Mouse (Mus musculus) liver, adult 2 months (tissue): Measurements from ENCODE around the gene Nsun7. TPM values are rescaled to one million over a fixed set of nuclear protein-coding genes. Genes with fewer than 3 reads are reported as not detected.

Experiments
- DNase-seq: peaks from one replicate; pipeline ENCODE4 v3.0.0-alpha.2; 2011; ENCODE audit warnings: low read depth, low spot score; ENCODE audit errors: extremely low read depth
- H3K27ac ChIP-seq: fragments of 200-500 bp; replicated peaks from 2 replicates; pipeline ENCODE4 v1.5.1; 2012; ENCODE audit warnings: low read depth, mild to moderate bottlenecking, control low read depth, inconsistent platforms, low read length; ENCODE audit not compliant: insufficient read depth
- H3K27me3 ChIP-seq: fragments of 200-500 bp; 2 replicates; pipeline ENCODE4 v1.6.1; 2012; ENCODE audit warnings: mild to moderate bottlenecking, moderate library complexity, low read length, inconsistent platforms; ENCODE audit not compliant: control insufficient read depth, insufficient read depth
- H3K36me3 ChIP-seq: fragments of 200-500 bp; 2 replicates; pipeline ENCODE4 v1.6.1; 2012; ENCODE audit warnings: low read length, inconsistent platforms; ENCODE audit not compliant: control insufficient read depth, insufficient read depth
- H3K4me1 ChIP-seq: fragments of 200-500 bp; 2 replicates; pipeline ENCODE4 v1.6.1; 2011; ENCODE audit warnings: low read length; ENCODE audit not compliant: control insufficient read depth, insufficient read depth
- H3K4me3 ChIP-seq: fragments of 200-500 bp; 2 replicates; pipeline ENCODE4 v1.5.1; 2011; ENCODE audit warnings: low read depth, mild to moderate bottlenecking, control low read depth, low read length, moderate library complexity; ENCODE audit not compliant: insufficient read depth
- H3K79me2 ChIP-seq: fragments of 200-500 bp; 2 replicates; pipeline ENCODE4 v1.6.1; 2012; ENCODE audit warnings: inconsistent platforms, mild to moderate bottlenecking, low read length, moderate library complexity; ENCODE audit not compliant: control insufficient read depth, insufficient read depth
- H3K9ac ChIP-seq: fragments of 200-500 bp; 2 replicates; pipeline ENCODE4 v1.6.1; 2012; ENCODE audit warnings: low read depth, mild to moderate bottlenecking, control low read depth, inconsistent platforms, low read length
- CTCF ChIP-seq: fragments of 200-500 bp; IDR thresholded peaks from 2 replicates; pipeline ENCODE4 v1.5.1; 2011; ENCODE audit warnings: low read depth, low read length, control low read depth
- POLR2A ChIP-seq: fragments of 200-500 bp; IDR thresholded peaks from 2 replicates; pipeline ENCODE4 v1.6.1; 2011; ENCODE audit warnings: low read length, control low read depth; ENCODE audit not compliant: insufficient read depth; ENCODE audit errors: extremely low read depth
- WGBS: fragments of 180-500 bp; shearing (Covaris S2); methylation state at CpG from one replicate; pipeline ENCODE4 v1.1.7; 2018; 5-methylcytosine and 5-hydroxymethylcytosine counted together
- polyA plus RNA-seq: library from polyadenylated mRNA; depleted of rRNA; stranded (reverse); fragments of >200 nt; gene quantifications from 2 replicates; pipeline ENCODE4 v1.2.3, GENCODE M21; 2012
- total RNA-seq: library from RNA; depleted of rRNA; stranded (reverse); fragments of >200 nt; gene quantifications from 2 replicates; pipeline ENCODE4 v1.2.3, GENCODE M21; 2014

Gene Nsun7
- total and polyA plus RNA-seq, 2 experiments = 0.05 to 0.37 TPM

DNA sequence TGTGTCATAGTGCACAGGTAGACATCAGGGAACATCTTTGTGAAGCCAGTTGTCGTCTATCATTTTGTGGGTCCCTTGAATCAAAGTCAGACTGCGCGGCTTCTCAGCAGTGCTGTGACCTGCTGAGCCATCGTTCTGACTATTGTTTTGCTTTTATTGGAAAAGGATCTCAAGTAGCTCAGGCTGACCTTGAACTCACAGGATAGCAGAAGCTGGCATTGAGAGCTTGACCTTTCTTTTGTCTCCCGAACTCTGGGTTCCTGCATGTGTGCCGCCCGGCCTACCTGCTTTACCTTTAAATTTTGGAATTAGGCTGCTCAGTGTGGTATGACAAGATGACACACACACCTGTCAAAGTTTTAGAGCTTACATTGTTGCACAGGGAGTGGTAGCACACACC lies 33.2 kb upstream of the Nsun7 start:
- no peak for DNase-seq
- H3K36me3 ChIP-seq = no peaks in the 10 kb centered on the region
- no peaks in the 10 kb centered on the region for H3K27me3 ChIP-seq
- no peaks in the 10 kb centered on the region for H3K79me2 ChIP-seq
- WGBS = 94% methylated on average over 7 of the region's 7 CpGs
- H3K27ac ChIP-seq = no peak overlapping the region
- H3K4me3 ChIP-seq = no peak overlapping the region
- H3K4me1 ChIP-seq = no peaks in the 10 kb centered on the region
- no peak overlapping the region for H3K9ac ChIP-seq
- no peak for TF ChIP-seq POLR2A
- no peak for TF ChIP-seq CTCF

DNA sequence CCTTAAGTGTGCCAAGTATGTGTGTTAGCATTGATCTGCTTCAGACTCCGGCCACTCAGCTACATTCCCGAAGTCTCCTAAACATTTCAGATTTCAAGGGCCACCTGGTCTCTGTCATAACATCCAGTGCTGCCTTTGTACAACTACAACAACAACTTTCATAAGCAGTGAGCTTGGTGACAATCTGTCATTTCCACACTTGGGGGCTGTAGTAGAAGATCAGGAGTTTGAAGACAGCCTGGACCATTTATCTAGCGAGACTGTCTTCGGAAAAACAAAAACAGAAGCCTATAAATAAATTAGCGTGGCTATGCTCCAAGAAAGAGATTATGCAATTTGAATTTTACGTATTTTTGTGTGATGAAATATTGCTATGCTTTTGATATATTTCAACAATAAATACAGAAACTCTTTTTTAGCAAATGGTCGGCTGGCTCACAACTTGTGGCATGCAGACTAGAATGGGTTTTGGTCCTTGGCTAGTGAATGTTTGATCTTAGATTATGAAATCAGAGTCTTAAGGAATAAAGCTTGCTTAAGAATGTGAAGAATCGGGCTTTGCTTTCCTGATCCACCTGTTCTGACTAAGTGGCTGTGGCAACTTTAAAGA lies 27.9 kb upstream of the Nsun7 start:
- 58% methylated on average over 8 of the region's 8 CpGs for WGBS
- H3K36me3 ChIP-seq = no peaks in the 10 kb centered on the region
- no peaks in the 10 kb centered on the region for H3K79me2 ChIP-seq
- H3K4me1 ChIP-seq = no peaks in the 10 kb centered on the region
- H3K9ac ChIP-seq = no peak overlapping the region
- H3K4me3 ChIP-seq = no peak overlapping the region
- DNase-seq = peak; percentile 20
- no peak for TF ChIP-seq POLR2A
- no peak for TF ChIP-seq CTCF
- no peaks in the 10 kb centered on the region for H3K27me3 ChIP-seq
- H3K27ac ChIP-seq = no peak overlapping the region

DNA sequence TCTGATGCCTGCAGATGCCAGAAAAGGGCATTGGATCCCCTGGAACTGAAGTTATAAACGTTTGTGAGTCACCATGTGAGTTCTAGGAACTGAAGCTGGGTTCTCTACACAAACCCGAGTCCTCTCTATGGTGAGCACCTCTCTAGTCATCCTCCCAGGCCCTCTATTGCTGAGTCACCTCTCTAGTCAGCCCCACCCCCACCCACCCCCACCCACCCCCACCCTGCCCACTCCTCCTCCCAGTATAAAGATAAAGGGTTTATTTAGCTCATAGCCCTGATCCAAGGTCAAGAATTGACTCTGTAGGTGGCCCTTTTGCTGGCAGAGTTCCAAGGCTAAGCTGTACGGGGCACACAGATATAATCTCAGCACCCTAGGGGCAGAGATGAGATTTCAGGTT lies 27.2 kb upstream of the Nsun7 start:
- no peak for DNase-seq
- H3K36me3 ChIP-seq = no peaks in the 10 kb centered on the region
- no peak overlapping the region for H3K27ac ChIP-seq
- H3K27me3 ChIP-seq = no peaks in the 10 kb centered on the region
- TF ChIP-seq POLR2A = no peak
- no peak for TF ChIP-seq CTCF
- H3K9ac ChIP-seq = no peak overlapping the region
- 17% methylated on average over 3 of the region's 3 CpGs for WGBS
- no peak overlapping the region for H3K4me3 ChIP-seq
- H3K79me2 ChIP-seq = no peaks in the 10 kb centered on the region
- no peaks in the 10 kb centered on the region for H3K4me1 ChIP-seq

DNA sequence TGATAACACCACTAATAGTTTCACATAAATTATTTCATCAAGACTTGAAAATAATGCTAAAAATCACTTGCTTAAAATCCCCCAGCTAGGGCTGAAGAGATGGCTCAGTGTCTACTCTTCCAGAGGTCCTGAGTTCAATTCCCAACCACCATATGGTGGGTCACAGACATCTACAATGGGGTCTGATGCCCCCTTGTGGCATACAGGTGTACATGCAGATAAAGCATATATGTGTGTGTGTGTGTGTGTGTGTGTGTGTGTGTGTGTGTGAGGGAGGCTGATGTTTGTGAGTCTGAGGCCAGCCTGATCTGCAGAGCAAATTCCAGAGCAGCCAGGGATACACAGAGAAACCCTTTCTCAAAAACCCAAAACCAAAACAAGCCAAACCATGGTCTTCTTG lies 17.8 kb upstream of the Nsun7 start:
- no peaks in the 10 kb centered on the region for H3K36me3 ChIP-seq
- no peaks in the 10 kb centered on the region for H3K27me3 ChIP-seq
- DNase-seq = peak; percentile 28
- no peak for TF ChIP-seq POLR2A
- no peak for TF ChIP-seq CTCF
- H3K27ac ChIP-seq = no peak overlapping the region
- peaks cover 8% of the 10 kb centered on the region for H3K4me1 ChIP-seq
- no peak overlapping the region for H3K9ac ChIP-seq
- H3K79me2 ChIP-seq = no peaks in the 10 kb centered on the region
- no peak overlapping the region for H3K4me3 ChIP-seq

DNA sequence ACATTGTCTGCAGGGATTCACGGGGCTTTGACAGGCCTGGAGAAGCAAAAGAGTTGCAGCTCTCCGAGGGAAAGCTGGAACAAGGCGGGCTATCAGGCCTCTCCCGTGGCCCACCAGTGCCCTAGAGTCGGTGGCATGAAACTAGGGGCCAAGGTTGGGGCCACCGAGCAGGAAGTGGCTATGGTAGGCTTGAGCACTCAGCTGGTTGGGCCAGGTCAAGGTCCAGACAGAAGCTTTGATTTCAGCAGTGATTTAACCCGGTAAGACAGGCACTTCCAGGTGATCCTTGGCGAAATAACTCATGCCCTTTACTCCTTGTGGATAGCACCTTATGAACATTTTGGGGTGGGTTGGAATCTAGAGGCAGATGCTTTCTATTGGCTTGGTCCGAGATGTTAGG lies 16.2 kb upstream of the Nsun7 start:
- TF ChIP-seq POLR2A (no peak), CTCF (no peak)
- 60% methylated on average over 9 of the region's 9 CpGs for WGBS
- no peak overlapping the region for H3K27ac ChIP-seq
- no peaks in the 10 kb centered on the region for H3K36me3 ChIP-seq
- DNase-seq = peak; percentile 15
- no peaks in the 10 kb centered on the region for H3K79me2 ChIP-seq
- H3K4me3 ChIP-seq = no peak overlapping the region
- H3K4me1 ChIP-seq = peaks cover 8% of the 10 kb centered on the region
- H3K9ac ChIP-seq = no peak overlapping the region
- H3K27me3 ChIP-seq = no peaks in the 10 kb centered on the region

DNA sequence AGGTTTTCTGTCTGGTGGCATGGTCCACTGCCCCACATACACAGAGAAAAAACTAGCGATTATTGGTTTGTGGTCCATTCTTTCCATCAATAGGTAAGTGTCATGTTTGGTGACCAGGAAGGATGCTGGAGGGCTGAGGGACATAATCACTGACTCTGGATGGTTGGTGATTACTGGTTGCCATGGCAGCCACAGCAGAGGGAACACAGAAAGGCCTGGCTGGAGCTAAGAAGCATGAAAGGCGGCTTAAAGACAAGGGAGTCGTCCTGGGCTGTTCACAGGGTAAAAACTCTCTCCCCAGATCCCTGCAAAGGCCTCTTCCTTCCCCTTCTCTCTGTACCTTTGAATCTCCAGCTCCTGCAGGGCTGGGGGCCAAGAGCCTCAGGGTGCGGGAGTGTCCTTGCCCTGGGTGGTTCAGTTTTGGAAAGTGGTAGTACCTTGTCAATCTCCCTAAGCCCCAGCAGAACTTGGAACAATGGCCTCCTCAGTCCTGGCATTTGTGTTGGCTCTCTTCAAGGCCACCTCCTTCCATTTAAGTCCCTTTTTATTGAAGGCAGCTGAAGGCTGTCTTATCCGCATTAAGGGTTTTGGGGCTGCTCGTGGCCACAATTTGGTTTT lies 15.5 kb upstream of the Nsun7 start:
- H3K27ac ChIP-seq = no peak overlapping the region
- H3K9ac ChIP-seq = no peak overlapping the region
- H3K4me1 ChIP-seq = peaks cover 4% of the 10 kb centered on the region; the same call in 1 of the 2 replicates
- TF ChIP-seq CTCF = no peak
- no peak for TF ChIP-seq POLR2A
- H3K4me3 ChIP-seq = no peak overlapping the region
- H3K27me3 ChIP-seq = no peaks in the 10 kb centered on the region
- WGBS = 91% methylated on average over 6 of the region's 6 CpGs
- H3K36me3 ChIP-seq = no peaks in the 10 kb centered on the region
- no peaks in the 10 kb centered on the region for H3K79me2 ChIP-seq
- DNase-seq = no peak
